Mouse (Mus musculus) hematopoietic stem cell, adult 5-6 weeks (primary cell): ENCODE measurements around the gene D17Wsu92e. TPM values are rescaled to one million over a fixed set of nuclear protein-coding genes. Genes with fewer than 3 reads are reported as not detected.

Experiments
- ATAC-seq, 2 experiments: fragments of 125-278 bp in 1 of 2; replicated peaks in 1 of 2; 2 replicates each; pipeline ENCODE4 v1.8.0; 2016 to 2017; ENCODE audit warnings: inconsistent platforms in 2 of 2, mild to moderate bottlenecking in 2 of 2, moderate number of reproducible peaks in 2 of 2, low read depth in 1 of 2, moderate TSS enrichment in 1 of 2; ENCODE audit not compliant: low FRiP score in 2 of 2, poor library complexity in 2 of 2, severe bottlenecking in 2 of 2, insufficient read depth in 1 of 2, low TSS enrichment in 1 of 2
- total RNA-seq: library from RNA; stranded (forward); fragments of 172-1452, 232-1000 nt; gene quantifications from 2 replicates; pipeline ENCODE4 v1.2.3, GENCODE M21; 2017

D17Wsu92e gene
- total RNA-seq, 1 experiment from 2014 or later: 68.7 TPM

DNA sequence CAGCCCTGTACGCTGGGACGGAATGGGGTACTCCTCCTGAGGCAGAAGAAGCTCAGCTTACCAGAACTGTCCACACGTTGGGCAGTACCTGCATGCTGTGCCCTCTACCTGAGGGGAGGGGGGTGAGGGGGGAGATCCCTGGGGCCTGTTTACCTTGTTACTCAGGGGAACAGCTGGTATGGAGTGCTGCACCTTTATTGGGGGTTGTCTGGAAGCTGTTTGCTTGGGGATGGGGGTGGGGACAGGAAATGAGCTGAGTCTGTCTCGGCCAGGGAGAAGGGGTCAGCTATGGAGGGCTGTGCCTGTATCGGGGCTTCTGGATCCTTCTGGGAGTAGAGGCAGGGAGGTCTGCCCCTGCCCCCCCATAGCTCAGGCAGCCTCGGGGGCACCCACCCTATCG is 93.9 kb downstream of the D17Wsu92e start:
- no peak for ATAC-seq

GRCm38 (mm10) chr17:27725412-27725811 is 95.0 kb downstream of the D17Wsu92e start:
- ATAC-seq: no peak

GRCm38 (mm10) chr17:27725011-27725410 is 95.4 kb downstream of the D17Wsu92e start:
- no peak for ATAC-seq

DNA sequence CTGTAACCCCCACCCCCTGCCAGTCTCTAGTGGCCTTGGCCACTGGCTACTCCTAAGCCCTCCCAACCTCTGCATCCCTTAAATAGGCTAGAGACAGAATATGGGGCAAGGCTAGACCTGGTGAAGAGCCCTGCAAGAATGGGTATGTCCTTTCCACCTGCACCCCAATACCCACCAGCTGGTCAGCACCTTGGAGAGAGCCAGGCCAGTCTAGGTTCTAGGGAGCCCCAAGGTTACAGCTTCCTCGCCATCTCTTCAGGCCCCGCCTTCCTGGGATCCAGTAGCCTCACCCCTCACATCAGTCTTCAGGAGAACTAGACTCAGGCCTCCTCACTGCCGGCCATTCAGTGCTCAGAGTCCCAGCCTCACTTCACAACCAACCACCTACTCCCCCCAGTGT is 96.1 kb downstream of the D17Wsu92e start:
- ATAC-seq: no peak; a peak in 1 of 4 replicates

GRCm38 (mm10) chr17:27721125-27721664 is 99.3 kb downstream of the D17Wsu92e start:
- ATAC-seq: no peak

- no peak for ATAC-seq
These were observed 100.1 kb downstream of the D17Wsu92e start for GRCm38 (mm10) chr17:27720326-27720725.

GRCm38 (mm10) chr17:27719663-27720062 is 100.8 kb downstream of the D17Wsu92e start:
- no peak for ATAC-seq

GRCm38 (mm10) chr17:27718250-27718649 is 102.2 kb downstream of the D17Wsu92e start:
- no peak for ATAC-seq

DNA sequence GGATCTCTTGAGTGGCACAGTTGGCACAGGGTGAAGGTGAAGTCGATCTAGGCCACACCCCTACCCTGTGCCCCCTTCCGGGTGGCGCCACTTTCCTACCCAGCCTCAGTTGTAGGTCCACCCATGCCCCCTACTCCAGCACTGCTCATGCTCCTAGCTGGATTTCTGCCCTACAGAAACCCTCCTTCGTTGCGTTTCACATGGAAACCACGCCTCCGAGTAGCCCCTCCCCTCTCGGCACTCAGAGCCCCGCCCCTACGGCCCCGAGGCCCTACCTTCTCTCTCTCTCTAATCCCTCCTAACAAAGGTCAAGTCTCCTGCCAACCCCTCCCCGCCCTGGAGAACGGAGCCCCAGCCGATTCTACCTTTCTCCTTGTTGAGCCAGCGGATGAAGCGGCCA is 103.6 kb downstream of the D17Wsu92e start:
- peak; percentile 42 to 54; a peak in 2 of 4 replicates for ATAC-seq

- ATAC-seq: no peak
These were observed 107.6 kb downstream of the D17Wsu92e start for GRCm38 (mm10) chr17:27712832-27713231.

DNA sequence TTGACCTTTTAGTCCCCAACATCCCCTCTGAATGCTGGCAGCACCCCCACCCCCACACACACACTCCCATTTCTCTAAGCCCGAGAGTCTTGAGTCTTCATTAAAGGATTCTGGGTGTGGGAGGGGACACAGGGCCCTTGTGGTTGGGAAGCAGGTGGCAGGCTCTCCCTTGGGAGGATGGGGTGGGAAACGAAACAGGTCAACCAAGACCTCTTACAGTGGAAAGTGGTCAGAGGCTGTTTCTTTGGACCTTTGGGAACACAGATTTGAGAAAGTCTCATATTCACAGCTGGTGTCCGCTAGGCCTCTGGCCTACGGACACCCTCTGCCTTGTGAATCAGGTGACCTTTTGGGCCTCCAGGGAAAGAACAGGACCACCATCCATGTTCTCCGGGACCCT is 110.8 kb downstream of the D17Wsu92e start:
- no peak for ATAC-seq

DNA sequence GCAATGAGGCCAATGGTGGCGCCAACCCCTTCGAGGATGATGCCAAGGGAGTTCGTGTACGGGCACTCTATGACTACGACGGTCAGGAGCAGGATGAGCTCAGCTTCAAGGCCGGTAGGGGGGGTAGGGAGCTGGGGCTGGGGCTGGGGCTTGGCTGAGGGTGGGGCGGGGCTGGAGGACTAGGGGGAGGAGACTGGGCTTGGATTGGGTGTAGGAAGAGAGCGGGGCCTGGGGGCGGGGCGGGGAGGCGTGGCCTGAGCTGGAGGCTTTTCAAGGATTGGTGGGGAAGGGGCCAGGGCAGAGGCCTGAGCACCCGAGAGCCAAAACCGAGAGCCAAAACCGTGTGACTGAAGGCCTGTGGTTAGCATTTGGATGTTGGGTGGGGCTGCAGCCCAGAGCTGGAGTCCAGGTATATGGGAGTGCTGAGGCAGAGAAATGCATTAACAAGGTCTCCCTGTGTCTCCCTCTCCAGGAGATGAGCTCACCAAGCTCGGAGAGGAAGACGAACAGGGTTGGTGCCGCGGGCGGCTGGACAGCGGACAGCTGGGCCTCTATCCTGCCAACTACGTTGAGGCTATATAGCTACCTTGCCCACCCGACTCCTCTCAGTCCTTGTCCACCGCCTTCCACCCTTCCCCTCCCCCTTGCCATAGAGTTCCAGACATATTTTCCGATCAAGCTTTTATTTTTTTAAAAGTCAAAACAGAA is 112.3 kb downstream of the D17Wsu92e start:
- peak; percentile 25 to 49; a peak in 2 of 4 replicates for ATAC-seq

GRCm38 (mm10) chr17:27705661-27706060 is 114.8 kb downstream of the D17Wsu92e start:
- no peak for ATAC-seq

- ATAC-seq: no peak
These were observed 116.4 kb downstream of the D17Wsu92e start for GRCm38 (mm10) chr17:27703961-27704621.

GRCm38 (mm10) chr17:27702518-27702917 is 117.9 kb downstream of the D17Wsu92e start:
- ATAC-seq: peak; percentile 14 to 52; a peak in 2 of 4 replicates

GRCm38 (mm10) chr17:27701856-27702255 is 118.6 kb downstream of the D17Wsu92e start:
- 0 out of 4 replicates have a peak, but pooled peaks of 1 of the 2 experiments have one; percentile 18 for ATAC-seq
